Mouse (Mus musculus): ENCODE measurements around the gene Clic5. TPM values are rescaled to one million over a fixed set of nuclear protein-coding genes. Genes with fewer than 3 reads are reported as not detected.
A peak's percentile ranks its signal among the peaks of the same experiment; 100 is the strongest.
"Not testable (repeated sequence)": the region's sequence is repeated elsewhere in the genome, so short reads cannot be mapped to it uniquely, and the experiment has no call there.

The Clic5 gene
- polyA plus RNA-seq, 1 experiment from 2014 or later, result 0.28 TPM

- WGBS (ENCODE audit: insufficient replicate concordance), result 85% methylated on average over 4 of the region's 4 CpGs
- DNase-seq (no peak), ATAC-seq (no peak)
- Histone ChIP-seq H3K4me2 (ENCODE audit: low read depth, low read length) (no peak overlapping the region), H3K27me3 (ENCODE audit: insufficient read depth, low read length) (no peaks in the 10 kb centered on the region), H3K4me3 (ENCODE audit: low read depth, low read length) (no peak overlapping the region), H3K9me3 (ENCODE audit: low read length) (no peaks in the 10 kb centered on the region), H3K9ac (replicated peaks) (no peak overlapping the region), H3K36me3 (replicated peaks; ENCODE audit: insufficient read depth, low read length) (no peaks in the 10 kb centered on the region), H3K4me1 (ENCODE audit: insufficient read depth) (no peaks in the 10 kb centered on the region), H3K27ac (ENCODE audit: low read depth) (no peak overlapping the region)
- TF ChIP-seq EP300 (IDR thresholded peaks at IDR 0.05; ENCODE audit: low read depth) (no peak), CTCF (IDR thresholded peaks at IDR 0.05; ENCODE audit: low read depth) (no peak)
Observed at GRCm38 (mm10) chr17:44169676-44170075, 18.7 kb upstream of the Clic5 start.

- Histone ChIP-seq H3K27me3 (ENCODE audit: insufficient read depth, low read length) (no peaks in the 10 kb centered on the region), H3K9me3 (ENCODE audit: low read length) (no peaks in the 10 kb centered on the region), H3K36me3 (replicated peaks; ENCODE audit: insufficient read depth, low read length) (no peaks in the 10 kb centered on the region), H3K27ac (ENCODE audit: low read depth) (no peak overlapping the region), H3K4me3 (ENCODE audit: low read depth, low read length) (no peak overlapping the region), H3K4me1 (ENCODE audit: insufficient read depth) (no peaks in the 10 kb centered on the region), H3K4me2 (ENCODE audit: low read depth, low read length) (no peak overlapping the region), H3K9ac (replicated peaks) (no peak overlapping the region)
- 75% methylated on average over 3 of the region's 3 CpGs for WGBS (ENCODE audit: insufficient replicate concordance)
- ATAC-seq, result no peak
- TF ChIP-seq CTCF (IDR thresholded peaks at IDR 0.05; ENCODE audit: low read depth) (no peak), EP300 (IDR thresholded peaks at IDR 0.05; ENCODE audit: low read depth) (no peak)
- peak; percentile 30 for DNase-seq
Observed at GRCm38 (mm10) chr17:44170316-44170715, 18.1 kb upstream of the Clic5 start.

DNA sequence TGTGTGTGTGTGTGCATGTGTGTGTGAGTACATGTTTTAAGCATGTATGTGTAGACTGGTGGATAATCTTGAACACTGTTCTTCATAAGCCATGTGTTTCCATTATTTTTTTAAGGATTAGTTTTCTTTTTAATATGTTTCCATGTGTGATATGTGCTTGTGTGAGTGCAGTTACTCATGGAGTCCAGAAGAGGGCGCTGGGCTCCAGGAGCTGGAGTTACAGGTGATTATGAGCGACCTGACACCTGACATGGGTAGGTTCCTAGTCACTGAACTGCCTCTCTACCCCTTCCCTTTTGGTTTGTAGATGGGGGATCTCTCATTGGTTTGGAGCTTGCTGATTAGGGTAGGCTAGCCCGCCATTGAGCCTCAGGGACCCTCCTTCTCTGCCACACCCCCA, 16.5 kb upstream of the Clic5 start:
- Histone ChIP-seq H3K9ac (replicated peaks) (no peak overlapping the region), H3K27me3 (ENCODE audit: insufficient read depth, low read length) (no peaks in the 10 kb centered on the region), H3K4me3 (ENCODE audit: low read depth, low read length) (no peak overlapping the region), H3K9me3 (ENCODE audit: low read length) (no peaks in the 10 kb centered on the region), H3K4me2 (ENCODE audit: low read depth, low read length) (no peak overlapping the region), H3K27ac (ENCODE audit: low read depth) (no peak overlapping the region), H3K36me3 (replicated peaks; ENCODE audit: insufficient read depth, low read length) (no peaks in the 10 kb centered on the region), H3K4me1 (ENCODE audit: insufficient read depth) (no peaks in the 10 kb centered on the region)
- no peak for TF ChIP-seq EP300 (IDR thresholded peaks at IDR 0.05; ENCODE audit: low read depth)
- peak; percentile 43 for TF ChIP-seq CTCF (IDR thresholded peaks at IDR 0.05; ENCODE audit: low read depth)
- ATAC-seq, result no peak
- DNase-seq, result no peak
- WGBS (ENCODE audit: insufficient replicate concordance), result 48% methylated on average over 3 of the region's 3 CpGs

DNA sequence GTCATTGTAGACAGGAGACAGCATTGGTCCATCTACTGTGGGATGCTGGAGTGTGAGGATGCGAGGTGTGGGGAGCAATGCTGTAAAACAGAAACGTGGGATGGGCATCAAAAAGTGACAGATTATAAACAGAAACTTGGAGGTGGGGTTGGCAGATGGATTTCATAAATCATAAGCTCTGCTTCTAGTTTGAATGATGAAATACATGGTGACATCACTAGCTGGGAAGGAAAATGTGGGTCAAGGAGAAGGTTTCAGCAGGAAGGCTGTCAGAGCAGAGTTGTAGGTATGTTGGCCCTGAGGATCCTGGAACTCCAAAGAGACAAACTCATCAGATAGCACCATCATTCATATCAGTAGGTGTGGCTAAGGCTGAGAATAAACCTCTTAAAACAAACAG, 15.0 kb upstream of the Clic5 start:
- 64% methylated on average over 2 of the region's 2 CpGs for WGBS (ENCODE audit: insufficient replicate concordance)
- TF ChIP-seq CTCF (IDR thresholded peaks at IDR 0.05; ENCODE audit: low read depth) (no peak), EP300 (IDR thresholded peaks at IDR 0.05; ENCODE audit: low read depth) (no peak)
- no peaks in the 10 kb centered on the region for H3K4me1 ChIP-seq (ENCODE audit: insufficient read depth)
- DNase-seq, result no peak
- H3K9ac ChIP-seq (replicated peaks), result no peak overlapping the region
- no peaks in the 10 kb centered on the region for H3K27me3 ChIP-seq (ENCODE audit: insufficient read depth, low read length)
- H3K36me3 ChIP-seq (replicated peaks; ENCODE audit: insufficient read depth, low read length), result no peaks in the 10 kb centered on the region
- ATAC-seq, result no peak
- no peak overlapping the region for H3K4me3 ChIP-seq (ENCODE audit: low read depth, low read length)
- H3K9me3 ChIP-seq (ENCODE audit: low read length), result no peaks in the 10 kb centered on the region
- no peak overlapping the region for H3K4me2 ChIP-seq (ENCODE audit: low read depth, low read length)
- no peak overlapping the region for H3K27ac ChIP-seq (ENCODE audit: low read depth)

GRCm38 (mm10) chr17:44177291-44177690, 11.1 kb upstream of the Clic5 start:
- no peak for ATAC-seq

GRCm38 (mm10) chr17:44181346-44181745, 7.0 kb upstream of the Clic5 start:
- H3K27ac ChIP-seq (ENCODE audit: low read depth), result no peak overlapping the region
- no peak for TF ChIP-seq EP300 (IDR thresholded peaks at IDR 0.05; ENCODE audit: low read depth)
- TF ChIP-seq CTCF (IDR thresholded peaks at IDR 0.05; ENCODE audit: low read depth), result no peak
- DNase-seq (no peak), ATAC-seq (no peak)
- no peaks in the 10 kb centered on the region for H3K9me3 ChIP-seq (ENCODE audit: low read length)
- H3K4me1 ChIP-seq (ENCODE audit: insufficient read depth), result no peaks in the 10 kb centered on the region
- no peaks in the 10 kb centered on the region for H3K27me3 ChIP-seq (ENCODE audit: insufficient read depth, low read length)
- no peak overlapping the region for H3K4me2 ChIP-seq (ENCODE audit: low read depth, low read length)
- 60% methylated on average over 8 of the region's 8 CpGs for WGBS (ENCODE audit: insufficient replicate concordance)
- no peak overlapping the region for H3K9ac ChIP-seq (replicated peaks)
- no peak overlapping the region for H3K4me3 ChIP-seq (ENCODE audit: low read depth, low read length)
- H3K36me3 ChIP-seq (replicated peaks; ENCODE audit: insufficient read depth, low read length), result no peaks in the 10 kb centered on the region

More at GRCm38 (mm10) chr17:44177291-44177690, 11.1 kb upstream of the Clic5 start:
- Histone ChIP-seq H3K36me3 (replicated peaks; ENCODE audit: insufficient read depth, low read length) (no peaks in the 10 kb centered on the region), H3K4me2 (ENCODE audit: low read depth, low read length) (no peak overlapping the region), H3K4me1 (ENCODE audit: insufficient read depth) (no peaks in the 10 kb centered on the region), H3K9ac (replicated peaks) (no peak overlapping the region), H3K27me3 (ENCODE audit: insufficient read depth, low read length) (no peaks in the 10 kb centered on the region), H3K4me3 (ENCODE audit: low read depth, low read length) (no peak overlapping the region), H3K27ac (ENCODE audit: low read depth) (no peak overlapping the region), H3K9me3 (ENCODE audit: low read length) (no peaks in the 10 kb centered on the region)
- DNase-seq, result no peak
- no peak for TF ChIP-seq EP300 (IDR thresholded peaks at IDR 0.05; ENCODE audit: low read depth)
- WGBS (ENCODE audit: insufficient replicate concordance), result 88% methylated on average over 3 of the region's 3 CpGs

DNA sequence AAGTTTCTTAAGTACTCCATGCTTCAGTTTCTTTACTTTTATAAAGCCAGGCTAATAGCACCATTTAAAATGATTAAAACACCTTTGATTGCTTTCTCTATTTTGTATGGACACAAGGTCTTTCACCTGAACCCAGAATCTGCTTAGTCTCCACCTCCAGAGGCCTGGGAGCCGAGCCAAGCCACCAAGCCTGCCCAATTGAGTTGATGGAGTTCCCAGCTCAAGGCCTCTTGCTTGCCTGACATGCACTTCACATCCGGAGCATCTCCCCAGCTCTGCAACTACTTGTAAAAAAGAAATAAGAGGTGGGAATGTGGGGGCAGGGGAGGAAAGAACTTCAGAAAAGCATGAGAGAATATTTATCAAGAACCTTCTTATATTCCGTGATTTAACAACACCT, 1.5 kb upstream of the Clic5 start:
- TF ChIP-seq EP300 (IDR thresholded peaks at IDR 0.05; ENCODE audit: low read depth), result no peak
- no peak for TF ChIP-seq CTCF (IDR thresholded peaks at IDR 0.05; ENCODE audit: low read depth)
- no peaks in the 10 kb centered on the region for H3K27me3 ChIP-seq (ENCODE audit: insufficient read depth, low read length)
- WGBS (ENCODE audit: insufficient replicate concordance), result 64% methylated on average over 3 of the region's 3 CpGs
- H3K9ac ChIP-seq (replicated peaks), result no peak overlapping the region
- H3K4me1 ChIP-seq (ENCODE audit: insufficient read depth), result peaks cover 5% of the 10 kb centered on the region; the same call in 1 of the 2 replicates
- no peaks in the 10 kb centered on the region for H3K9me3 ChIP-seq (ENCODE audit: low read length)
- no peak for DNase-seq
- H3K27ac ChIP-seq (ENCODE audit: low read depth), result no peak overlapping the region
- no peak overlapping the region for H3K4me2 ChIP-seq (ENCODE audit: low read depth, low read length)
- no peak for ATAC-seq
- no peaks in the 10 kb centered on the region for H3K36me3 ChIP-seq (replicated peaks; ENCODE audit: insufficient read depth, low read length)
- no peak overlapping the region for H3K4me3 ChIP-seq (ENCODE audit: low read depth, low read length)

- H3K4me3 ChIP-seq (ENCODE audit: low read depth, low read length); H3K9me3 ChIP-seq (ENCODE audit: low read length); H3K9ac ChIP-seq (replicated peaks); H3K36me3 ChIP-seq (replicated peaks; ENCODE audit: insufficient read depth, low read length); ATAC-seq; H3K27me3 ChIP-seq (ENCODE audit: insufficient read depth, low read length); H3K27ac ChIP-seq (ENCODE audit: low read depth); DNase-seq; H3K4me1 ChIP-seq (ENCODE audit: insufficient read depth): not testable (repeated sequence)
- H3K4me2 ChIP-seq (ENCODE audit: low read depth, low read length), result 0 out of 2 replicates have a peak overlapping the region, but pooled peaks have one; percentile 78
Observed at GRCm38 (mm10) chr17:44187537-44187936, 847 bp upstream of the Clic5 start.

Measured in liver, postnatal 0 days (tissue).